Mouse (Mus musculus): ENCODE data around the gene Exo1.
A peak's percentile ranks its signal among the peaks of the same experiment; 100 is the strongest.

Gene Exo1

DNA sequence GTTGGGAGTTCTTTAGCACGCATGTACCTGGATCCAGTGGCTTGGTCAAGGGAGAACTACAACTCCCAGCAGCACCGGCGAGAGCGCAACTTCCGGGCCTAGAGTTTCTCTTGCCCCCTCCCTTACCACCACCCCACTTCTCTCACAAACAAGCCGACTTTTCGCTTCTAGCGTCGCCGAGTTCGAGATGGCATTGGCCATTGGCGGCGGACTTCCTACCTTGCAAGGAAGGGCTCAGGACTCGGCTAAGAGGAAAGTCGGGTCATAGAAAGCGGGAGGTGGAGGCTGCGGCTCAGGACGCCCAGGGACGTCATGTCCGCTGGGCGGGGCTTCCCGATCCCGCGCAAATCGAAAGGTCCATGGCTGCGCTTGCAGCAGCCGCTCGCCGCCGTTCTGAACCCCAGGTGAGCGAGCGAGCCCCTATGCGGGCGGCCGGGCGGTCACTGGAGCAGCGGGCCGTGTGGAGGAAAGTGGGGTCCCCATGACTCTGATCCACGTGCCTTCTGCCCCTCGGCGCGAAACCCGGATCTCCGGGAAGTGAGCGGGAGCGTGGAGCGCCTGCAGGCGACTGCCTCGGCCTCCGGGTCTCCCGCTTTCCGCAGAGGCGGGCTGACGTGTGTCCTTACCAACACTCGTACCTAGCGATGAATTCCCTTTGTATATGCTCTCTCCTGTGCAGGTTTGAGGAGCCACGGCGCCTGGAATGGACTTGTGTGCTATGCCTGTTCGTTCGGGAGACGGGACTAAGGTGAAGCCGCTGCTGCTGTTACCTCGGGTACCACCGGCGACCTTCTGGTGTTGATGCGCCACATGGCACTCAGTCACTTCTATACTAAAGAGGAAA lies at the start of gene Exo1:
Gene Exo1, plus strand, starts transcription at position 129 of the 844 bp plus-strand sequence.
- peak; percentile 79 for DNase-seq (ENCODE audit: low read depth, low spot score)

GRCm38 (mm10) chr1:175855515-175855914 lies 24.9 kb upstream of the Exo1 start:
- no peak for DNase-seq (ENCODE audit: low read depth, low spot score)

- DNase-seq (ENCODE audit: low read depth, low spot score) = no peak
These were observed 13.3 kb upstream of the Exo1 start for GRCm38 (mm10) chr1:175867050-175867449.

- no peak for DNase-seq (ENCODE audit: low read depth, low spot score)
These were observed 12.8 kb upstream of the Exo1 start for GRCm38 (mm10) chr1:175867558-175867957.

DNA sequence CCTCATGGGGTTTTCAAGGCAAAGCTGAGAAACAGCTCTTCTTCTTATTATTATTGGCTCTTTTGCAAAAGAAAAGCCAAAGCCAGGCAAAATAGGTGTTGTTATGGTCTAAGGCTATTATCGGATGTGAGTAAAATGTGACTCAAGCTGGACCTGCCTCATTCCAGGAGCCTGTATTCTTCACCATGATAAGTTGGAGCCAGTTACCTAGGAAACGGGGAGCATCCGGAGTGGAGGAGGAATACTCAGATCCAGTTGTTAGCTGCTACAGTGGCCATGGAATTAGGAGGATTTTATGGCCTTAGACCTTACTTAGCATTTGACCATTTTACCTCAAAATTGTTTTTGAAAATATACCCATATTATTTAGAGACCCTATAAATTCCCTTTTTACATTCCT lies 9.7 kb upstream of the Exo1 start:
- DNase-seq (ENCODE audit: low read depth, low spot score) = no peak

DNA sequence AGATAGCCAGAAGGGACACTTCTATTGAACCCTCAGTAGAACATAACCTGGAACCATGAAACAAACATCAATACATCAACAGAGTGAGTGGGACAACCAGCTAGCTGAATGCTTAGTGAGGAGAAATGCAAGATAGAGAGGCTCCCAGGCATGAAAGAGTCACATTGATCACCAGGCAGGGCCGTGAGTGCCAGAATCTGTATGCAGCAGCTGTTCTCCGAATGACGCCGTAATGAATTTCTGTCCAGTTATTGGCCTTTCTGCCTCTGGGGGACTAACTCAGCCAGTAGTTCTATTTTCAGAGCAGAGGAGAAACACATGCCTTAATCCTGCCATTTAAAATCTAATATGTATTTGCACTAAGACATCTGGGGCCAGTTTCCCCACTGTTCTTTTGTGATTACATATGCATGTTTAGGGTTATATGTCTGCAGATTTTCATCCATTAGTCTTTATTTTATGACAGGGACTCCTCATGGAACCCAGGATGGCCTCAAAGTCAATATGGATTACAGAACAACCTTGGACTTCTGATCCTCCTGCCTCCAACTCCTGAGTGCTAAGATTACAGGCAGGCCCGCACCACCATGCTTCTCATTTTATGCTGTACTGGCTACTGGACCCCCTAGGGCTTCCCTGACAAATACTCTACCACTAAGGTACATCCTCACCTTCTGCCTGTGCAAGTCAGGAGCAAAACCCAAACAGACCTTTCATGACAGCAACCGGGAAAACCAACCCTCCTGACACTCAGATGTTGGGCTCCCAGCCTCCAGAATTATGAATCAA lies 8.2 kb upstream of the Exo1 start:
- no peak for DNase-seq (ENCODE audit: low read depth, low spot score)

DNA sequence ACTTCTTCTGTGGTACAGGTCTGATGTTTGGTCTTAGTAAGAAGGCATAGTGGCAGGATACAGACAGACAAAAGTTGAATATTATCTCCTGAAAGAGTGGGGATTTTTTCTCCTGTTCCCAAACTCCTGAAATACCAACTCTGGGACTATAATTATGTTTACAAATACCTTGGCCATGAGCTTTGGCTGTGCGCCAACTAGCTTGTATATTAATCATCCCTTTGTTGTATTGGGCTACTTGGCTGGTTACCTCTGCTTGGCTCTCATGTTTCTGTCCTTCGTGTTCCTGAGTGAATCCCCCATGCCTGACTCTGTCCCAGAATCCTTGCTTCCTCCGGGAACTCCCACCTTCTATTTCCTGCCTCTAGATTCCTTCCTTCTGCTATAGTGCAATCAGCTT lies 3.0 kb downstream of the Exo1 start:
- DNase-seq (ENCODE audit: low read depth, low spot score) = no peak

DNA sequence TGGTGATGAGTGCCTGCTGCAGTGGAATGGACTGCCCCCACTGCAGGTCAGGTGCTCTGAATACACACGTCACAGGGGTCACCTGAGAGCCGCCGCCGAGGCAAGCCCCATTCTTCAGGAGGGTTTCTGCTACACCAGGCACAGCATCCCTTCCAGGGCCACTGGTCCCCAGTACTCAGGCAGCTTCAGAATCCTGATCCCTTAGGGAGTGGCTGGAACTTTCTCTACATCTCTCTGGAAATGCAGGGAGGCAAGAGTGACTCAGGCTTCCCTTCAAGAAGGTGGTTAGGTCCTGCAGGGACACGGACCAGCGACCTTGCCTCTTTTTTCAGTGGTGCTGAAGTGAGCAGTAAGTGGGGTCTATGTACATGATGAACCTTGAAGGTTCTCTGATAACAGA lies 12.9 kb downstream of the Exo1 start:
- DNase-seq (ENCODE audit: low read depth, low spot score) = no peak

DNA sequence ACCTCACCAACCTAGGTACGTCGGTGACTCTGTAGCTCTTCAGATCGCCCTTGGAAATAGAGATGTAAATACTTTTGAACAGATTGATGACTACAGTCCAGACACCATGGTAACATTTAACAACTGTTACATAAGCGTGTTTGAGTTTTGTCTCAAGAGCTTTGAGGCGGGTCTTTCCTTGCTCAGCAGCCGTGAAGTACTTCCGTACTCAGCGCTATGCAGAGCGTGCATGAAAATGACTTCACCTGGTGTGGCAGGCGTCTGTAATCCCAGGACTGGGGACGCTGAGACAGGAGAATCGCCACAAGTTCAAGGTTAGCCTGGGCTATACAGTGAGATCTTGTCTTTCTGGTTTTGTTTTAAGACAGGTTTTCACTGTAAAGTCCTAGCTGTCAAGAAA lies 13.3 kb downstream of the Exo1 start:
- DNase-seq (ENCODE audit: low read depth, low spot score) = no peak

DNA sequence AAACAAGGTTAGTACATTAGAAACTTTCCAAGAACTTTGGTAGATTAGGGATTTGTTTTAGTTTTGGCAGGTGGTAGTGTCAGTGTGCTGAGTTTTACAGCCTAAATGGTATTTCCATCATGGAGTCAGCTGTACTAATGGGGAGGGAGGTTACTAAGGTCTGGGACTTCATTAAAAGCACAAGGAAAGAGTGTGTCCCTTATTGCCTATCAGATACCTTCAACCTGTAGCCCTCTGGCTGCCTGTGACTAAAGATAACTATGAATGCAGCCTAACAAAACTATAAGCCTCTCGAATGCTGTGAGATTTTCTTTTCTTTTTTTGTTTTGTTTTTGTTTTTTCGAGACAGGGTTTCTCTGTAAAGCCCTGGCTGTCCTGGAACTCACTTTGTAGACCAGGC lies 30.8 kb downstream of the Exo1 start:
- DNase-seq (ENCODE audit: low read depth, low spot score) = no peak

DNA sequence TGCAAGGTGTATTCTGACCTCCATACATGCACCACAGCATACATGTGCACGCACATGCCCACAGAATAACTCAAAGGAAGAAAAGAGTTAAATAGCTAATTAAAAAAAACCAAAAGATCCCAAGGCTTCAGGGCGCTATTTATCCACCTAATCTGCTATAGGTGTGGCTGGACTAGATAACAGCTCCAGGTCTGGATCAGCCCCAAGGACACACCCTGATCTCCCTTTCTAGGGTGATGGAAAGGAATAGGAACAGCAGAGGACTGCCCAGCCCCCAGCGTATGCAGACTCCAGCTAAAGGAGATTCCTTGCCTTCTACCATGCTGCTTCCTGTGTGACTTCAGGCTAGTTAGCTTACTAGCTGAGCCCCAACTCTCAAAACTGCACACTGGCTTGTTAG lies 31.7 kb downstream of the Exo1 start:
- no peak for DNase-seq (ENCODE audit: low read depth, low spot score)

DNA sequence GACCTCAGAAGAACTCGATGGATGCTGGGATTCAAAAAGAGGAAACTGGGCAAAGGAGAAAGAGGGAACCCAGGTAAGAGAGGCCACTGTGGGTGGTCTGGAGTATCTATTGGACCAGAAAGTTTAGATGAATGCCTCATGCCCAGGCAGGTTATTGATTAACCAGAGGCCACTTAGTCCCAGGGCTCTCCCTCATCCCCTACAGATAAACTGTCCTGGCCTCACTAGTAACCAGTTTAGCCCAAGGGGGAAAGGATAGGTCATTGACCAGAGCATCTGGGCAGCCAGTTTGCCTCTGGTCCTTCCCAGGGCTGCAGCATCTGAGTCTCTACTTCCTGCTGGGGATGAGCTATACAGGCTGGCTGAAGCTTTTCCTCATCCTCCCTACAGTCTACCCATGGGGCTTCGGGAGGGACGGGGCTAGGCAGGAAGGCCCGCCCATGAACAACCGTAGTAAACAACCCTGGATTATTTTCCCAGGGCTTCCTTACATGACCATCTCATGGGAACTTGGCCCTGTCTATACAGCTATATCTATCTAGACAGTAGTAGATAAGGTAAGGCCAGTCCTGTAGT lies 33.4 kb downstream of the Exo1 start:
- DNase-seq (ENCODE audit: low read depth, low spot score) = no peak

DNA sequence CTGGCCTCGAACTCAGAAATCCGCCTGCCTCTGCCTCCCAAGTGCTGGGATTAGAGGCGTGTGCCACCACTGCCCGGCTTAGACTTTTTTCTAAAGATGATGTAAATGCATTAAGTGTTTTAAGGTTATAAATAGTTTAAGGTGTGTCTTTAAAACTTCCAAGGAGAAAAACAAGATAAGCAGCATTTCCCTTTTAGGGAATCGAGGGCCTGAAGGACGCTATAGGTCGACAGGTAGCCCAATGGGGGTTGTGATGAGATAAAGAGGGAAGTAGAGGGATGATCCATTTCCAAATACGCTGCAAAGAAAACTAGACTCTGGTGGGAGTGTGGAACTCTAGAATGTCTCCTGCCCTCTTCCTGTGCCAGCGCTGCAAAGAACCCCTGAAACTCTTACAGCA lies 39.6 kb downstream of the Exo1 start, which contains the start of gene Gm38100:
Gene Gm38100, plus strand, starts transcription at position 301 of the 400 bp plus-strand sequence.
- no peak for DNase-seq (ENCODE audit: low read depth, low spot score)

DNA sequence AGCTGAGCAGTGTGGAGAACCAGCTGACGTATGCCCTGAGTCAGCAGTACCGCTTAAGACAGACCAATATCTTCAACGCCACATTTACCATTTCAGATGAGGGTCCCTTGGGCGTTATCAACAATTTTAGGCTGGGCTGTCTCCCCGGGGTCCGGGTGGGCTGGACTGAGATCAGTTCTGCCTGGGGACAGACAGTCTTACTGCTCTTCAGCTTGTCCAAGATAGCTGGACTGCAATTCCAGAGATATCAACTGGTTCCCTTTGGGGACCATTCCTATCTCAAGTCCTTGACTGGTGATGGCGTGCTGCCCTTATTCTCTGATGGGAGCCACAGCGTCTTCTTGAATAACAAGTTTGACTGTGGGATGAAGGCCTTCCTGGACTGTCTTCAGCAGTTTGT lies 40.7 kb downstream of the Exo1 start:
- no peak for DNase-seq (ENCODE audit: low read depth, low spot score)

GRCm38 (mm10) chr1:175923848-175924787 lies 43.7 kb downstream of the Exo1 start:
- peak; percentile 58 for DNase-seq (ENCODE audit: low read depth, low spot score)

- DNase-seq (ENCODE audit: low read depth, low spot score) = no peak
These were observed 51.0 kb downstream of the Exo1 start for GRCm38 (mm10) chr1:175931391-175931790.

DNA sequence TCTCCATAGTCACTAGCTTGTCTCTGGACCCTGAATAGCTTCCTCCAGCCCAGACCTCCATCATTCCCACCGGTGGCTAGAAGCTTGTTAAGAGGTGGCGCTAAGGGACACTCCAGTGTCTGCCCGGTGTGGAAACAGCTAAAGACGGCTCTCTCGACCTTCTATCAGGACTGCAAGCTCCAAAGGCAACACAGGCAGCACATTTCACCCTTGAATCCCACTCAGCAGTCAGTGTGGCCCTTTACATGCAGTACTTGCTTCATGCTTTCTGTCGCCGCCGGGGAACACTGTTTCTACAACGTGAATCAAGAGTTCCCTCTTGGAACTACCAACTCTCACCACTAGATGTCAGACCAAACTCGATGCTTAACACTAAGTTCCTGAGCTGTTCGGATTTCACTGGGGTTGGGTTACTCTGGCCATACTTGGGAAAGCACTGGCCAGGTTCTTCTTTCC lies 55.9 kb downstream of the Exo1 start:
- DNase-seq (ENCODE audit: low read depth, low spot score) = peak; percentile 79

- DNase-seq (ENCODE audit: low read depth, low spot score) = no peak
These were observed 58.4 kb downstream of the Exo1 start for GRCm38 (mm10) chr1:175938731-175939130.

DNA sequence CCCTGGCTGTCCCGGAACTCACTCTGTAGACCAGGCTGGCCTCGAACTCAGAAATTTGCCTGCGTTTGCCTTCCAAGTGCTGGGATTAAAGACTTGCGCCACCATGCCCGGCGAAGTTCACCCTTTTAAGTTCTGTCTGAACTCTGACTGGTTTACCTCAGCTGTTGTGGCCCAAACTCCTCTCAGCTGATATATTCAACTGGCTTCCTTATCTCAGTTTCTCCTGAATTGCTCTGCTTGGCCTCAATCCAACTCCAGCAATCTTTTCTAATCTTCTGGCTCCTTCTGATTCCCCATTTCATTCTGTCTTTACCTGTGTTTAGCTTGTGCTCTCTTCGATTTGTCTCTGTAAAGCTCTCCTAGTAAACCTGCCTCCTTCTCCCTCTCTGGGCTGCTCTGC lies 62.8 kb downstream of the Exo1 start:
- DNase-seq (ENCODE audit: low read depth, low spot score) = no peak

DNA sequence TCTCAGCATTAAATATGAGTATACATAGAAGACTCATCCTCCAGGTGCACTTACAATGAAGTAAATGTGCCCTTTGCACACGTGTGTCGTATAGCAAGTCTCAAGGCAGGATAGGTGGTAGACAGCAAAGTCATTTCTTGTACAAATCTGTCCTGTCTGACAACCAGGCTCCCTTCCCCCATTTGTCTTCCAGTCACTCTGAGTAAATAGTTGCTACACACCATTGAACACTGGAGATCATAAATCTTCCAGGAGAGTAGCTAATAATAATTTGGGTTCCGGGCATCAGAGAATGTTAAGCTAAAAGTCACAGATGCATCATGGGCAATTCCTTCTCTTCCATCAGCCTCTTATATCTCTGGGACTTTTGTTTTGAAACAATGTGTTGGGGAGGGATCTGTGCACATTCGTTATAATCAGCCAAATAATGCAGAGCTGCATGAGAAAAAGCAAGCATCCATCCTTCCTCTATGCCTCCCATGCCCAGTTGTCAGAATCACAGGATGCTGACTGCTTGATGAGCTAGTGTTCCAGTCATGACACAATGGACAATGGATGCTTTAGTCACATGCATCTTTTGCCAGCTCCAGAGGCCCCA lies 66.4 kb downstream of the Exo1 start:
- no peak for DNase-seq (ENCODE audit: low read depth, low spot score)

DNA sequence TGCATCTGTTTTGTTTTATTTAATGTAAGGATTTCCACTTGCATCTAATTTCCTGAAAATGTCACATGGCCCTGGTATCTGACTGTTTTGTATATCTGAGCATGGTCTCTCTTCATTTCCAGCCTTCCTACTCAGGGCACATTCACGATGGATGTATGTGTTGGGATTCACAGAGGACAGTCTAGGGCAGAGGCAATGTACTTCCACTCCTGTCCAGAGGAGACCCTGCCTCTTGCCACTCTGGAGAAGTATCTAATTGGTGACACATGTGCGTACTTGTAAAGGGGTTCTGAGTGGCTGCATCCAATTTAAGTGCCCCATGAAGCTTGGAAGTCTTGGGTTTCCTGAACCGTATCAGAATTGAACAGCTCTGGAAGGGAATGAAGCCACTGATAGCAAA lies 70.0 kb downstream of the Exo1 start:
- no peak for DNase-seq (ENCODE audit: low read depth, low spot score)
